Mouse (Mus musculus): ENCODE measurements around the gene Aatk. TPM values are rescaled to one million over a fixed set of nuclear protein-coding genes. Genes with fewer than 3 reads are reported as not detected.

Aatk gene
- 28.3 and 29.9 TPM in 2 replicates for polyA plus RNA-seq (2021; fragmentation: Nextera tagmentation)
- long read RNA-seq, experiment 1, full-length matches to known transcripts, result 9 of 73 reads
- long read RNA-seq, experiment 1, partial matches to known transcripts, result 63 of 73 reads
- long read RNA-seq, experiment 1, other reads (novel, unspliced or antisense), result 1 of 73 reads
- long read RNA-seq, experiment 2, full-length matches to known transcripts, result 51 of 222 reads
- long read RNA-seq, experiment 2, partial matches to known transcripts, result 157 of 222 reads
- long read RNA-seq, experiment 2, other reads (novel, unspliced or antisense), result 14 of 222 reads

DNA sequence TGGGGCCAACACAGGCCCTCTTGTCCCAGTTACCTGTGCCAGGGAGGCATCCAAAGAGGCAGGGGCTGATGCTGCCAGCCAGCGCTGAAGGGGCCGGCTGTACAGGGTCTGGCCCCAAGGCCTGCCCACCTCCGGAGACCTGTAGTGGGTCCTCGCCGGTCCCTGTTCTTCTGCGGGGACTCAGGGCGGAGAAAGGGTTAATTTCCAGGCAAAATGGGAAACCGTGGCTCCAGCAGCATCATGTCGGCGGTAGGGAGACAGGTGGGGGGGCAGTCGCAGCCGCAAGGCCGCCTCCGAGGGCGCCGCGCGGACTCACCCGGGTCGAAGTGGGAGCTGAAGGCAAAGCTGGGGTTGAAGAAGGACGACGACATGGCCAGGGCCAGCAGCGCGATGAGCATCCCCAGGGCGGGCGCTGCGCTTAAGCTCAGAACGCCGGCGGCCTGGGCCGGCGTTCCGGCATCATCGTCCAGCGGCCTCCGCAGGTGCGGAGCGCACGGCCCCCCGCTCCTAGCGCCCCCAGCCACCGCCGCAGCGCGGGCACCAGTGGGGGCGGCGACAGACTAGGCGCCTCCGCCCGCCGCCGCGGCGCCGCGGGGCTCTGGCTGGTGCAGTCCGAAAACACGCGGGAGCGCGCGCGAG is at the start of gene Aatk:
Gene Aatk (minus strand): TSS at position 615 of the 639 bp plus-strand sequence.

DNA sequence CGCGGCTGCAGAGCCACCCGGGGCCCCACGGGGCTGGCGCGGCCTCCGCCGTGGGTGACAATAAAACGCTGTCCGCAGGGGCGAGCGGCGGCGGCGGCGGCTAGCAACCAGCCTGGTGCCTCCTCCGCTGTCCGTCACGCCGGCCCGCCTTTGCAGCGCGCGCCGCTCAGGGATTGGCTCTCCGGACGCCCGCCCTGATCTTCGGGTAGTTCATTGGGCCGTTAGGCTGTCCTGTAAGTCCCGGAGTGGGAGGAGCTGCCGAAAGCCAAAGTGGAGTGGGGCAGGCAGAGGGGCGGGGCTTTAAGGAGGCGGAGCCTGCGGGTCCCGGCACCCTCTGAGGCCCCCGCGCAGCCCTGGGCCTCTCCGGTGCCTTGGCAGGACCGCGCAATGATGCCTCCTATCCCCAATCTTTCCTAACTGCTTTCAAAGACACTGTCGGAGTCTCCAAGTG is 39.8 kb upstream of the Aatk start, which contains the start of gene Cep131:
Gene Cep131 (minus strand): TSS at position 126 of the 451 bp plus-strand sequence.

Small RNA genes within 50 kb of the gene (microRNA-seq; reads per million reads assigned to microRNA genes)
- gene Gm25948, result not detected
- not detected for gene Mir3065
- gene Mir338, result not detected

Other genes with a start within 250 kb of the Aatk start
- gene Chmp6, start 133.7 kb downstream of the Aatk start, polyA plus RNA-seq (2021; fragmentation: Nextera tagmentation), result 47.1 and 50.4 TPM in 2 replicates
- gene Baiap2, start 104.4 kb downstream of the Aatk start, polyA plus RNA-seq (2021; fragmentation: Nextera tagmentation), result 187 and 198 TPM in 2 replicates
- gene Cep131, start 39.7 kb upstream of the Aatk start, polyA plus RNA-seq (2021; fragmentation: Nextera tagmentation), result 12.3 and 15.1 TPM in 2 replicates
- 8.4 and 9.5 TPM in 2 replicates for gene Tepsin, start 51.6 kb upstream of the Aatk start, polyA plus RNA-seq (2021; fragmentation: Nextera tagmentation)
- gene Ndufaf8, start 51.8 kb upstream of the Aatk start, polyA plus RNA-seq (2021; fragmentation: Nextera tagmentation), result 202 and 204 TPM in 2 replicates
- 28.6 and 32.4 TPM in 2 replicates for gene Slc38a10, start 104.2 kb upstream of the Aatk start, polyA plus RNA-seq (2021; fragmentation: Nextera tagmentation)
- 1.1 and 1.6 TPM in 2 replicates for gene Bahcc1, start 185.8 kb upstream of the Aatk start, polyA plus RNA-seq (2021; fragmentation: Nextera tagmentation)

All from layer of hippocampus, adult 6 months (tissue).